Mouse (Mus musculus): ENCODE measurements around the gene Emsy. TPM values are rescaled to one million over a fixed set of nuclear protein-coding genes. Genes with fewer than 3 reads are reported as not detected.

Emsy gene
- 41.5 and 49.3 TPM in 2 replicates for polyA plus RNA-seq (2016; fragmentation: Nextera tagmentation; extraction: Ambion mirVana)

DNA sequence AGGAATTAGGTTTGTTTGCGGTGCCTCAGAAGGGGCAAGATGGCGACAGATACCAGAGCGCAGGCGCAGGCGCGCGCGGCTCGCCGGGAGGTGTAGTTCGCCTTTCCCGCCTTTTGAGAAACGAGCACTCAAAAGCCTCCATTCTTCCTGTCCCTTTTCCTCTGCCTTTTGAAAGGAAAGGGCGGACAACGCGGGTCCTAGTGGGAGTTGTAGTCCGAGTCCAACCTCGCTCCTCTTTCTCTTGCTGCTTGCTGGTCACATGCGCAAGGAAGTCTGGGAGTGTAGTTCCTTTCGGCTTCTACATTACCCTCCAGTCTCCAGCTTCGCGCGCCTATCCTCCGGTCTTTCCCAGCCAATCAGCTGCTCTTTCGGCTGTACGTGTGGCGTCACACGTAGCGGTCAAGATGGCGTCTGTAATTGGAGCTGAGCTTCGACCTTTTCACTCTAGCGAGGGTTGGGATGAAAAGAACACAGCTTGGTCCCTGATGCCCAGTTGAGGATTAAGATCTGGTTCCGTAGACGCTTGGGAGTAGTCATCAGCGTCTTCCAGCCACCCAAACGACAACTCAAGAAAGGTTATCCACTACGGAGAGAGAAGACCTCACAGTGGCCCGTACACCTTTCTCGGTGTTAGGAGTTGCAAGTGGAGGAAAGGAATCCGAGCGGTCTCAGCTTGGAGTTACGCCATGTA is at the start of gene Emsy:
TSS of gene Emsy (minus strand) at position 253 of the 691 bp plus-strand sequence.
- no peaks in the 10 kb centered on the region for H3K9me3 ChIP-seq
- H3K4me1 ChIP-seq, result peaks cover 29% of the 10 kb centered on the region
- peak within 1 kb of the TSS; percentile 94 for H3K9ac ChIP-seq (replicated peaks)
- peak within 1 kb of the TSS; percentile 70 for H3K4me2 ChIP-seq (replicated peaks)
- H3K27ac ChIP-seq (replicated peaks), result peak within 1 kb of the TSS; percentile 96
- H3K27me3 ChIP-seq, result no peaks in the 10 kb centered on the region
- under 1% methylated on average over 42 of the region's 42 CpGs for WGBS
- ATAC-seq (ENCODE audit: low FRiP score, low read depth), result peak; percentile 95
- H3K4me3 ChIP-seq, result peak within 1 kb of the TSS; percentile 95
- H3K36me3 ChIP-seq, result peaks cover 25% of the 10 kb centered on the region

DNA sequence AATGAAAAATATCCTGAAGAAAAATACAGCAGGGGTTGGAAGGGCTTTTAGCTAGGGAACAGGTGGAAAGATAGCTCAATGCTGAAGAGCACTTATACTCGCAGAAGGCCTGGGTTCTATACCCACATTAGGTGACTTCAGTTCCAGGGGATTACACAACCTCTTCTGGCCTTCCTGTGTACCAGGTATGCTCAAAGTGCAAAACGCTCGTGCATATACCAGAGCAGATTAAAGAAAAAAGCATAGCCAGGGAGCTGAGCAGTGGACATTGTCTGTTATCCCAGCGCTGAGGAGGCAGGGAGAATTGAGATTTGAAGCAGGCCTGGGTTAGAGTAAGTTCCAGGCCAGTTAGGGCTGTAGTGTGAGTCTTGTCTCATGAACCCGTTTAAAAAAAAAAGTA is 47.7 kb upstream of the Emsy start:
- no peak overlapping the region for H3K27ac ChIP-seq (replicated peaks)
- H3K9ac ChIP-seq (replicated peaks), result peak overlapping the region; percentile 96
- H3K4me3 ChIP-seq, result peak overlapping the region; percentile 99
- no peaks in the 10 kb centered on the region for H3K36me3 ChIP-seq
- no peaks in the 10 kb centered on the region for H3K27me3 ChIP-seq
- H3K9me3 ChIP-seq, result no peaks in the 10 kb centered on the region
- H3K4me2 ChIP-seq (replicated peaks), result peak overlapping the region; percentile 78
- WGBS, result 59% methylated on average over 5 of the region's 5 CpGs
- H3K4me1 ChIP-seq, result peaks cover 27% of the 10 kb centered on the region
- ATAC-seq (ENCODE audit: low FRiP score, low read depth), result no peak

DNA sequence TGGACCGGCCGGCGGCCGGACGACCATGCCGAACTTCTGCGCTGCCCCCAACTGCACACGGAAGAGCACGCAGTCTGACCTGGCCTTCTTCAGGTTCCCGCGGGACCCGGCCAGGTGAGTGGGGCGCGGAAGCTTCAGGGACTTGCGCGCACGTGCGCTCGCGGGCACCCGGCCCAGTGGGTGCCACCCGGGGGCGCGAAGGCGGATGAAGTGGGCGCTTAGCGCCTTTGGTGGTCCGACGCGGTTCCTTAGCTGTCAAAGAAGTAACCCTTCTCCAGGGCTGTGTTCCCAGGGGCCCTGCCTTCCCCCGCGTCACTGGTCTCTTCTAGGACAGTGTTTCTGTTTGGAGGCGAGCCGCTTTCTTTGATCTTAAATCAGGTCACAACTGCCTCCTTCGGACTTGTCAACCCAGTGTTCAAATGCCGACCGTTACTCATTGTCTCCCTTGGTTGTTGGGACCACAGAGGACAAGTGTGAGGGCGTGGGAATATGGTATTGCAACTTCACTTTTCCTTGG is 46.8 kb upstream of the Emsy start:
- H3K9me3 ChIP-seq, result no peaks in the 10 kb centered on the region
- H3K27ac ChIP-seq (replicated peaks), result peak overlapping the region; percentile 86
- no peaks in the 10 kb centered on the region for H3K36me3 ChIP-seq
- H3K27me3 ChIP-seq, result no peaks in the 10 kb centered on the region
- no peak for ATAC-seq (ENCODE audit: low FRiP score, low read depth)
- under 1% methylated on average over 34 of the region's 38 CpGs for WGBS
- peaks cover 27% of the 10 kb centered on the region for H3K4me1 ChIP-seq
- peak overlapping the region; percentile 78 for H3K4me2 ChIP-seq (replicated peaks)
- H3K9ac ChIP-seq (replicated peaks), result peak overlapping the region; percentile 96
- peak overlapping the region; percentile 99 for H3K4me3 ChIP-seq

DNA sequence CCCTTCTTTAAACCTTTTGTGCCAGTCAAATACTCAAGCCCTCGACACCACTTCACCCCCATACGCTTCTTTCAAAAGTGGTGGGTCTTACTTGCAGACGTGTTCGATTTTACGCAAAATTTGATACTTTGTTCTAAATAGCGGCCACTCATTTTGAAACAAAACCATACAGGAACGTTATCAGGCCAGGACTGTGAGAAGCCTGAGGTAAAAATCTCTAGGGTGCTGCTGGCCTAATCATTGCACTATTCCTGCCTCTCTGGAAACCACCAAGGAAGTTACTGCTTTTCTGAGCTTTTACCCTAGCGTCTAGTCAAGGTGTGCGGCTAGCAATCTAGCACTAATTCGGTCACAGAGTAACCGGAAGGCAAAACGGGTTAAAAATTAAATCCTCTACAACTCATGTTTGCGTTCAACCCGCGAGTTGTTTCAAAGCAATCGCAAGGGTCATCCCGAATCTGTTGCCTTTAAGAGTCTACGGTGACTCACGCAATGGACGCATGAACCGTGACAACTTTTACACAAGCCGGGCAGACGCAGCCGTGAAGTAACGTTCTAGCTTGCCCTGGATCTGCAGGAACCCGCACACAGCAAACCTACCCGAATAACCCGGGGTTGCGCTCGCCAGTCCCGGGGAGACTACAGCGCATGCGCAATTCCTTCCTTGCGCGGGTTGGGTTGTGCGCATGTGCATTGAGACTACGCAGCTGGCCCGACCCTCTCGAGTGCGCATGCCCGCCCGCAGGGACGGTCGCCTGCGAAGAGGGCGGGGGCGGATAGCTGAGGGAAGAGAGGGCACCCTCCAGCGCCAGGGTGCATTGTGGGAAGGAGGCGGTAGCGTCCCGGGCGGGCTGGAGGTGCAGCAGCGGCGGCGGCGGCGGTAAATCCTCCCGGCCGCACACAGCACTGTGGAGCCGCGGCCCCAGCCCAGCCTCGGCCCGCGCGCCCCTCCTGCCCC is 46.0 kb upstream of the Emsy start, which contains the start of gene Thap12:
TSS of gene Thap12 (plus strand) at position 821 of the 958 bp plus-strand sequence.
- Histone ChIP-seq H3K9ac (replicated peaks) (peak within 1 kb of the TSS; percentile 96), H3K9me3 (no peaks in the 10 kb centered on the region), H3K4me2 (replicated peaks) (peak within 1 kb of the TSS; percentile 78), H3K27me3 (no peaks in the 10 kb centered on the region), H3K4me3 (peak within 1 kb of the TSS; percentile 99), H3K4me1 (peaks cover 27% of the 10 kb centered on the region), H3K36me3 (no peaks in the 10 kb centered on the region), H3K27ac (replicated peaks) (peak within 1 kb of the TSS; percentile 86)
- WGBS, result 2% methylated on average over 57 of the region's 65 CpGs
- peak; percentile 99 for ATAC-seq (ENCODE audit: low FRiP score, low read depth)

GRCm38 (mm10) chr7:98701771-98702170 is 45.2 kb upstream of the Emsy start:
- H3K27ac ChIP-seq (replicated peaks), result no peak overlapping the region
- ATAC-seq (ENCODE audit: low FRiP score, low read depth), result no peak
- peak overlapping the region; percentile 74 for H3K9ac ChIP-seq (replicated peaks)
- 63% methylated on average over 7 of the region's 7 CpGs for WGBS
- H3K27me3 ChIP-seq, result no peaks in the 10 kb centered on the region
- H3K9me3 ChIP-seq, result no peaks in the 10 kb centered on the region
- no peaks in the 10 kb centered on the region for H3K36me3 ChIP-seq
- peak overlapping the region; percentile 76 for H3K4me2 ChIP-seq (replicated peaks)
- peak overlapping the region; percentile 99 for H3K4me3 ChIP-seq
- H3K4me1 ChIP-seq, result peaks cover 27% of the 10 kb centered on the region

DNA sequence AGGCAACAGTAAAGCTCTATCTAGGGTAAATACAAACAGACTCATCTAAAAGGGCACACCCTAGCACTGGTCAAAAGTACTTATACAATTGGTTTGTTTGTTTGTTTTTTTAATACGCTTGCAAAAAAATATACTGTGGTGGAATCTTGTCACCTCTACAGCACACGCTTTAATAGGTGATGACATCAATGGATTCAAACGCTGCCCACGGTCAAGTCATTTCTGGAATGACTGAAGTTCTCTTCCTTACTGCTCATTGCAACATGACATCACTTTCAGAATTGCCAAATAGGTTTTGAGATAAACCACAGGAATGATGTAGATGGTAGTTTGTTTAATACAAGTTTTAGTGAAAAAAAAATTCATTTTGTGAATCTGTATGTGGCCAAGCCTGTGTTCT is 42.0 kb upstream of the Emsy start:
- Histone ChIP-seq H3K27ac (replicated peaks) (no peak overlapping the region), H3K9me3 (no peaks in the 10 kb centered on the region), H3K4me3 (no peak overlapping the region), H3K4me2 (replicated peaks) (no peak overlapping the region), H3K9ac (replicated peaks) (no peak overlapping the region), H3K27me3 (no peaks in the 10 kb centered on the region), H3K36me3 (no peaks in the 10 kb centered on the region), H3K4me1 (peaks cover 8% of the 10 kb centered on the region)
- 86% methylated on average over 4 of the region's 4 CpGs for WGBS
- no peak for ATAC-seq (ENCODE audit: low FRiP score, low read depth)

GRCm38 (mm10) chr7:98698041-98698440 is 41.5 kb upstream of the Emsy start:
- no peak for ATAC-seq (ENCODE audit: low FRiP score, low read depth)
- Histone ChIP-seq H3K4me2 (replicated peaks) (no peak overlapping the region), H3K4me1 (peaks cover 8% of the 10 kb centered on the region), H3K9ac (replicated peaks) (no peak overlapping the region), H3K27me3 (no peaks in the 10 kb centered on the region), H3K4me3 (no peak overlapping the region), H3K27ac (replicated peaks) (no peak overlapping the region), H3K36me3 (no peaks in the 10 kb centered on the region), H3K9me3 (no peaks in the 10 kb centered on the region)
- 65% methylated on average over 5 of the region's 5 CpGs for WGBS

DNA sequence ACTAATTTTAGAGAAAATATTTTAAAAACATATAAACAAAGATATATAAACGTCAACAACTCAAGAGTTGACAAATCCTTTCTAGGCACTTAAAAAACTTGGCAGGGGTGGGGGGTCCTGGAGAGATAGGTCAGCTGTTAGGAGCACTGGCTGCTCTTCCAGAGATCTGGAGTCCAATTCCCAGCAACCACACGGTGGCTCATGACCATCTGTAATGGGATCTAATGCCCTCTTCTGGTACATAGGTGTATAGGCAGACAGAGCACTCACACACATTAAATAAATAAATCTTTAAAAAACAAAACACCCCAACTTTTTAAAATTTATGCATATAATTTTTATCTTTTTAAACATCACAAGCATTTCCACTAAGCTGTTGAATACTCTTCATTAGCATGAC is 40.9 kb upstream of the Emsy start:
- WGBS, result 12% methylated on average over 2 of the region's 2 CpGs
- H3K27ac ChIP-seq (replicated peaks), result no peak overlapping the region
- H3K36me3 ChIP-seq, result no peaks in the 10 kb centered on the region
- no peak for ATAC-seq (ENCODE audit: low FRiP score, low read depth)
- H3K4me3 ChIP-seq, result no peak overlapping the region
- no peaks in the 10 kb centered on the region for H3K27me3 ChIP-seq
- H3K4me2 ChIP-seq (replicated peaks), result no peak overlapping the region
- no peak overlapping the region for H3K9ac ChIP-seq (replicated peaks)
- H3K4me1 ChIP-seq, result peaks cover 8% of the 10 kb centered on the region
- H3K9me3 ChIP-seq, result no peaks in the 10 kb centered on the region

DNA sequence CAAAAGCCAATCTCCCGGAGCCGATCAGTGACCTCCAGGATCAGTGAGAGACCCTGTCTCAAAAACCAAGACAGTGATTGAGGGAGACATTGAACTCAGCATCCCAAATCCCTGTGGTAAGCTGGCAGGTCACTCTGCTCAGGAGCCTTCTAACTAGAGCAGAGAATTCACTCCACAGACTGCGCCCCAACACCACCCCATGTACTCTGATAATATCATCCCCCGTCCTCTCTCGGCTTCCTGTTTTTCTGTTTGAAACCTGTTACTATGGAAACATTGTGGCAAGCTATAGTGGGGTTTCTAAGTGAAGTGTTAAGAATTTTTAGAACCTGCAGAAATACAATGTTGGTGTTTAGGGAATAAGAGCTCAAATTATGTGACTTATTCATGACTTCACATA is 37.5 kb upstream of the Emsy start:
- H3K36me3 ChIP-seq, result no peaks in the 10 kb centered on the region
- H3K4me2 ChIP-seq (replicated peaks), result no peak overlapping the region

GRCm38 (mm10) chr7:98692761-98693546 is 36.4 kb upstream of the Emsy start:
- H3K4me1 ChIP-seq, result no peaks in the 10 kb centered on the region
- H3K4me2 ChIP-seq (replicated peaks), result no peak overlapping the region
- ATAC-seq (ENCODE audit: low FRiP score, low read depth), result no peak
- H3K36me3 ChIP-seq, result no peaks in the 10 kb centered on the region
- 54% methylated on average over 24 of the region's 24 CpGs for whole genome bisulfite sequencing
- H3K9me3 ChIP-seq, result no peaks in the 10 kb centered on the region
- no peak overlapping the region for H3K4me3 ChIP-seq
- H3K27ac ChIP-seq (replicated peaks), result no peak overlapping the region
- H3K27me3 ChIP-seq, result no peaks in the 10 kb centered on the region
- H3K9ac ChIP-seq (replicated peaks), result no peak overlapping the region

More for the DNA sequence above, 37.5 kb upstream of the Emsy start:
- Histone ChIP-seq H3K4me3 (no peak overlapping the region), H3K27ac (replicated peaks) (no peak overlapping the region), H3K4me1 (no peaks in the 10 kb centered on the region), H3K9ac (replicated peaks) (no peak overlapping the region), H3K27me3 (no peaks in the 10 kb centered on the region), H3K9me3 (no peaks in the 10 kb centered on the region)
- WGBS, result 84% methylated on average over 5 of the region's 5 CpGs
- no peak for ATAC-seq (ENCODE audit: low FRiP score, low read depth)

DNA sequence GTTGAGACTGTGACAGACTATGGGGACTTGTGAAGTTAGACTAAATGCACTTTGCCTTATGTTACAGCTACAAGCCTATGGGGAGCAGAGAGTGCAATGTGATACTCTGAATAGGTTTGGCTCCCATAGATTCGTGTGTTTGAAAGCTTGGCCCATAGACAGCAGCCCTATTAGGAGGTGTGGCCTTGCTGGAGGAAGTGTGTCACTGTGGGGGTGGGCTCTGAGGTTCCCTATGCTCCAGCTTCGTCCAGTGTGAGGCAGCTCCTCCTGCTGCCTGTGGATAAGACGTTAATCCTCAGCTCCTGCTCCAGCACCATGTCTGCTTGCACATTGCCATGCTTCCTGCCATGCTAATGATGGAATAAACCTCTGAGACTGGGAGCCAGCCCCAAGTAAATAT is 34.2 kb upstream of the Emsy start:
- Histone ChIP-seq H3K4me3 (no peak overlapping the region), H3K27me3 (no peaks in the 10 kb centered on the region), H3K4me2 (replicated peaks) (no peak overlapping the region), H3K27ac (replicated peaks) (no peak overlapping the region), H3K4me1 (no peaks in the 10 kb centered on the region), H3K9me3 (no peaks in the 10 kb centered on the region), H3K9ac (replicated peaks) (no peak overlapping the region), H3K36me3 (no peaks in the 10 kb centered on the region)
- 22% methylated on average over 3 of the region's 3 CpGs for WGBS
- no peak for ATAC-seq (ENCODE audit: low FRiP score, low read depth)

All from midbrain, embryonic 12.5 days (tissue).